Mouse (Mus musculus) heart, embryonic 11.5 days (tissue): ENCODE measurements around the gene Hsd17b11. TPM values are rescaled to one million over a fixed set of nuclear protein-coding genes. Genes with fewer than 3 reads are reported as not detected.

ENCODE experiments used
- ATAC-seq: fragments of 200-750 bp; cut with Nextera tagmentation; replicated peaks from 2 replicates; pipeline ENCODE4 v1.8.0; 2017; ENCODE audit warnings: moderate library complexity; ENCODE audit not compliant: insufficient number of reproducible peaks, low FRiP score, low TSS enrichment
- H3K27ac ChIP-seq: fragments of 300-500 bp; sonication (generic); 2 replicates; pipeline ENCODE4 v1.5.1; 2014; ENCODE audit warnings: mild to moderate bottlenecking, low read depth, low read length
- H3K27me3 ChIP-seq: fragments of 300-500 bp; sonication (generic); 2 replicates; pipeline ENCODE4 v1.6.1; 2014; ENCODE audit warnings: mild to moderate bottlenecking, low read length, mixed read lengths; ENCODE audit not compliant: control insufficient read depth, insufficient read depth
- H3K36me3 ChIP-seq: fragments of 300-500 bp; sonication (generic); 2 replicates; pipeline ENCODE4 v1.6.1; 2014; ENCODE audit warnings: mild to moderate bottlenecking, low read length, moderate library complexity, mixed read lengths; ENCODE audit not compliant: control insufficient read depth, insufficient read depth
- H3K4me1 ChIP-seq: fragments of 300-500 bp; sonication (generic); 2 replicates; pipeline ENCODE4 v1.6.1; 2014; ENCODE audit warnings: low read length; ENCODE audit not compliant: control insufficient read depth, insufficient read depth
- H3K4me2 ChIP-seq: fragments of 300-500 bp; sonication (generic); 2 replicates; pipeline ENCODE4 v1.6.1; 2014; ENCODE audit warnings: mild to moderate bottlenecking, moderate library complexity
- H3K4me3 ChIP-seq: fragments of 300-500 bp; sonication (generic); 2 replicates; pipeline ENCODE4 v1.5.1; 2014; ENCODE audit warnings: low read depth, low read length
- H3K9ac ChIP-seq: fragments of 300-500 bp; sonication (generic); 2 replicates; pipeline ENCODE4 v1.6.1; 2014; ENCODE audit warnings: mild to moderate bottlenecking, low read depth, low read length, moderate library complexity
- H3K9me3 ChIP-seq: fragments of 300-500 bp; sonication (generic); replicated peaks from 2 replicates; pipeline ENCODE4 v1.6.1; 2016; ENCODE audit warnings: low read length; ENCODE audit not compliant: control insufficient read depth
- WGBS: fragments of 180-500 bp; shearing (Covaris S2); extraction: QIAGEN DNeasy Blood & Tissue Kit; methylation state at CpG from one replicate; pipeline ENCODE4 v1.1.7; 2014; ENCODE audit not compliant: insufficient replicate concordance; 5-methylcytosine and 5-hydroxymethylcytosine counted together
- polyA plus RNA-seq: library from polyadenylated mRNA; unstranded; fragments of >200 nt; fragmentation: Nextera tagmentation; extraction: Ambion mirVana; gene quantifications from 2 replicates; pipeline ENCODE4 v1.2.1, GENCODE M21; 2014

The Hsd17b11 gene
- polyA plus RNA-seq, 1 experiment from 2014 or later: 5.3 TPM

- no peaks in the 10 kb centered on the region for H3K4me1 ChIP-seq
- no peak overlapping the region for H3K4me3 ChIP-seq
- no peaks in the 10 kb centered on the region for H3K9me3 ChIP-seq
- no peak for ATAC-seq
- no peaks in the 10 kb centered on the region for H3K27me3 ChIP-seq
- H3K9ac ChIP-seq: no peak overlapping the region
- WGBS: 51% methylated on average over 15 of the region's 15 CpGs
- no peak overlapping the region for H3K27ac ChIP-seq
- peaks cover 6% of the 10 kb centered on the region; the same call in 1 of the 2 replicates for H3K36me3 ChIP-seq
- no peak overlapping the region for H3K4me2 ChIP-seq
Measured at GRCm38 (mm10) chr5:104003256-104003931, 18.3 kb downstream of the Hsd17b11 start.

GRCm38 (mm10) chr5:104002549-104003255 lies 19.0 kb downstream of the Hsd17b11 start:
- 31% methylated on average over 18 of the region's 18 CpGs for WGBS
- H3K36me3 ChIP-seq: peaks cover 6% of the 10 kb centered on the region; the same call in 1 of the 2 replicates
- no peak for ATAC-seq

GRCm38 (mm10) chr5:103999738-104000137 lies 22.0 kb downstream of the Hsd17b11 start:
- Histone ChIP-seq H3K4me2 (no peak overlapping the region), H3K9me3 (no peaks in the 10 kb centered on the region), H3K36me3 (peaks cover 6% of the 10 kb centered on the region; the same call in 1 of the 2 replicates), H3K27me3 (no peaks in the 10 kb centered on the region), H3K4me1 (no peaks in the 10 kb centered on the region), H3K9ac (no peak overlapping the region), H3K4me3 (no peak overlapping the region), H3K27ac (no peak overlapping the region)
- WGBS: 5% methylated on average over 5 of the region's 5 CpGs
- no peak for ATAC-seq

More at GRCm38 (mm10) chr5:104002549-104003255, 19.0 kb downstream of the Hsd17b11 start:
- Histone ChIP-seq H3K4me3 (no peak overlapping the region), H3K27me3 (no peaks in the 10 kb centered on the region), H3K27ac (no peak overlapping the region), H3K9me3 (no peaks in the 10 kb centered on the region), H3K4me2 (no peak overlapping the region), H3K4me1 (no peaks in the 10 kb centered on the region), H3K9ac (no peak overlapping the region)

GRCm38 (mm10) chr5:103998739-103999138 lies 23.0 kb downstream of the Hsd17b11 start:
- H3K9me3 ChIP-seq: no peaks in the 10 kb centered on the region
- ATAC-seq: no peak
- 56% methylated on average over 5 of the region's 5 CpGs for WGBS
- H3K4me3 ChIP-seq: no peak overlapping the region
- H3K9ac ChIP-seq: no peak overlapping the region
- no peak overlapping the region for H3K27ac ChIP-seq
- peaks cover 6% of the 10 kb centered on the region; the same call in 1 of the 2 replicates for H3K36me3 ChIP-seq
- no peaks in the 10 kb centered on the region for H3K27me3 ChIP-seq
- H3K4me2 ChIP-seq: no peak overlapping the region
- no peaks in the 10 kb centered on the region for H3K4me1 ChIP-seq

GRCm38 (mm10) chr5:103995181-103995580 lies 26.5 kb downstream of the Hsd17b11 start:
- no peaks in the 10 kb centered on the region for H3K9me3 ChIP-seq
- H3K9ac ChIP-seq: no peak overlapping the region
- H3K4me1 ChIP-seq: no peaks in the 10 kb centered on the region
- H3K4me3 ChIP-seq: no peak overlapping the region
- ATAC-seq: no peak
- H3K27ac ChIP-seq: no peak overlapping the region
- no peaks in the 10 kb centered on the region for H3K27me3 ChIP-seq
- 42% methylated on average over 3 of the region's 3 CpGs for WGBS
- no peak overlapping the region for H3K4me2 ChIP-seq
- H3K36me3 ChIP-seq: no peaks in the 10 kb centered on the region

- WGBS: 72% methylated on average over 4 of the region's 4 CpGs
- Histone ChIP-seq H3K4me1 (no peaks in the 10 kb centered on the region), H3K27me3 (no peaks in the 10 kb centered on the region), H3K27ac (no peak overlapping the region), H3K9me3 (no peaks in the 10 kb centered on the region), H3K4me3 (no peak overlapping the region), H3K36me3 (no peaks in the 10 kb centered on the region), H3K9ac (no peak overlapping the region), H3K4me2 (no peak overlapping the region)
- no peak for ATAC-seq
Measured at GRCm38 (mm10) chr5:103994669-103995068, 27.1 kb downstream of the Hsd17b11 start.

- Histone ChIP-seq H3K4me2 (no peak overlapping the region), H3K9me3 (no peaks in the 10 kb centered on the region), H3K4me3 (no peak overlapping the region), H3K27me3 (no peaks in the 10 kb centered on the region), H3K4me1 (no peaks in the 10 kb centered on the region), H3K36me3 (no peaks in the 10 kb centered on the region), H3K9ac (no peak overlapping the region), H3K27ac (no peak overlapping the region)
- ATAC-seq: no peak
- WGBS: 67% methylated on average over 1 of the region's 1 CpGs
Measured at GRCm38 (mm10) chr5:103993601-103994000, 28.1 kb downstream of the Hsd17b11 start.

GRCm38 (mm10) chr5:103992831-103993230 lies 28.9 kb downstream of the Hsd17b11 start:
- Histone ChIP-seq H3K36me3 (no peaks in the 10 kb centered on the region), H3K4me1 (no peaks in the 10 kb centered on the region), H3K9me3 (no peaks in the 10 kb centered on the region), H3K9ac (no peak overlapping the region), H3K4me2 (no peak overlapping the region), H3K4me3 (no peak overlapping the region), H3K27ac (no peak overlapping the region), H3K27me3 (no peaks in the 10 kb centered on the region)
- WGBS: 87% methylated on average over 9 of the region's 9 CpGs
- no peak for ATAC-seq
